ENCODE assay signal across 8 mouse cellular contexts in the genomic region with DNA sequence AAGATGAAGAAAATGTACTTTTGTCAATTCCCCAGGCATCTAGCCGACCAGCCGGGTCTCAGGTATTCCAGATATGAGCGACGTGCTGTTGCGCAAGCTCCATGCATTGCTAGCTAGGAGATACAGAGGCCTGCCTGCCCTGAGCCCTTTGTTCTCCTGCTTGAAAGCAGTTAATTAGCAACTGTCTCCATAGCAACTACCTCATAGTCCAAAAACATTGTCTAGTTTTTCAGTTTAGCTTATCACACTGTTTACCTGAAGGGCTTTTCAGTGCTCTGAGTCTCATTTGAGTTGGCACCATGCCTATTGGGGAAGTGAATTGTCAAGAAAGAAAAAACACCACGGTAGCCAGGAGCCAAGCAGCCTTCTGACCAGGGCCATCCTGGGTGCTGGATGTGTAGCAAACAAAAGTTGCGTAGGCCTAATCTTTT.
A peak's percentile ranks its signal among the peaks of the same experiment; 100 is the strongest.
DNase-seq lines count a peak whose midpoint lies in the region; ATAC-seq and TF ChIP-seq lines count a peak whose summit lies in the region.

No protein-coding gene starts in this region.

- H3K9ac ChIP-seq in forebrain, postnatal 0 days = no peak overlapping the region

- H3K27me3 ChIP-seq in forebrain, postnatal 0 days (ENCODE audit: insufficient read depth, low read length) = no peaks in the 10 kb centered on the region

- WGBS in forebrain, postnatal 0 days = 19% methylated on average over 7 of the region's 7 CpGs

- H3K27ac ChIP-seq in forebrain, postnatal 0 days (ENCODE audit: low read depth, low read length) = peak overlapping the region; percentile 42

- TF ChIP-seq CTCF in forebrain, postnatal 0 days (IDR thresholded peaks at IDR 0.05; ENCODE audit: low read depth) = no peak

- H3K4me2 ChIP-seq in forebrain, postnatal 0 days (ENCODE audit: low read depth) = no peak overlapping the region

- no peaks in the 10 kb centered on the region for H3K9me3 ChIP-seq in forebrain, postnatal 0 days (ENCODE audit: low read length)

- no peak overlapping the region for H3K4me3 ChIP-seq in forebrain, postnatal 0 days (ENCODE audit: low read depth, low read length)

- no peaks in the 10 kb centered on the region for H3K36me3 ChIP-seq in forebrain, postnatal 0 days (ENCODE audit: insufficient read depth)

- intact Hi-C loops in heart, postnatal 25 days (cut with DNase I) = no loop called here
- intact Hi-C loops in gastrocnemius, postnatal 14 days (cut with DNase I; ENCODE audit: low total_unique reads) = no loop called here

- peak; percentile 88 for ATAC-seq in forebrain, postnatal 0 days

- DNase-seq in heart, adult 11 months = peak; percentile 87
- DNase-seq in heart, postnatal 25 days (ENCODE audit: low spot score) = no peak
- peak; percentile 69 for DNase-seq in forebrain, postnatal 0 days
- peak; percentile 61 for DNase-seq in kidney, postnatal 10 days
- DNase-seq in lung, postnatal 14 days = peak; percentile 62
- no peak for DNase-seq in thymus, postnatal 36 days
- no peak for DNase-seq in gastrocnemius, postnatal 14 days
- no peak for DNase-seq in right cerebral cortex, postnatal 4 days

- peaks cover 21% of the 10 kb centered on the region for H3K4me1 ChIP-seq in forebrain, postnatal 0 days (ENCODE audit: insufficient read depth)

Comparison
In these comparisons a context has a peak if more than half of its experiments do, and no peak if none do; other contexts are left out.
1. DNase-seq: peak in heart, adult 11 months (single experiment), forebrain, postnatal 0 days (single experiment), kidney, postnatal 10 days (single experiment) and lung, postnatal 14 days (single experiment); none in heart, postnatal 25 days (single experiment), thymus, postnatal 36 days (0 of 2), gastrocnemius, postnatal 14 days (single experiment) and right cerebral cortex, postnatal 4 days (single experiment).